Mouse (Mus musculus): ENCODE data around the gene Nckap5l.

DNA sequence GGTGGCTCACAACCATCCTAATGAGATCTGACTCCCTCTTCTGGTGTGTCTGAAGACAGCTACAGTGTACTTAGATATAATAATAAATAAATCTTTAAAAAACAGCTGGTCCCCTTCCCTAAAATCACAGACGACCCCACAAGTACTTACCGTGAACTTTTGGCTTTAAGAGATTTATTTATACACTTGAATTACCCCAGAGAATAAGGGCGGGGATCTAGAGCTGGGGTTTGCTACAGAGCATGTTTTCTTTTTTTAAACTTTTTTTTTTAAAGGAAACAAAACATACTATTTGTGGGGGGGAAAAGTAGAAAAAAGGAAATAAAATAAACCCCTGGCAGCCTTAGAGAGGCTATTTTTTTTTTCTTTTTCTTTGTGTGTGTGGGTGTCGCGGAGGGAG is 37.4 kb downstream of the Nckap5l start:
- TF ChIP-seq CTCF (conservative IDR thresholded peaks at IDR 0.05; ENCODE audit: insufficient read depth, insufficient read length, low read depth, low read length): no peak
- no peak for TF ChIP-seq POLR2A (IDR thresholded peaks at IDR 0.05; ENCODE audit: low read depth, low read length)
